Mouse (Mus musculus) frontal cortex, postnatal 25 days (tissue): ENCODE data around the gene Ceacam1.
"Not testable (repeated sequence)": the region's sequence is repeated elsewhere in the genome, so short reads cannot be mapped to it uniquely, and the experiment has no call there.

ENCODE experiments used
- DNase-seq, 2 experiments: peaks; one replicate each; pipeline ENCODE4 v3.0.0; 2022; ENCODE audit warnings: low spot score in 2 of 2

Gene Ceacam1

GRCm38 (mm10) chr7:25439978-25440815 lies 37.2 kb downstream of the Ceacam1 start:
- DNase-seq, result no peak

- DNase-seq, result no peak
Measured at GRCm38 (mm10) chr7:25439124-25439822, 38.1 kb downstream of the Ceacam1 start.

GRCm38 (mm10) chr7:25436704-25437103 lies 40.7 kb downstream of the Ceacam1 start:
- no peak for DNase-seq

- DNase-seq, result no peak
Measured at GRCm38 (mm10) chr7:25436226-25436625, 41.2 kb downstream of the Ceacam1 start.

GRCm38 (mm10) chr7:25435546-25435851 lies 41.9 kb downstream of the Ceacam1 start:
- DNase-seq, result no peak

GRCm38 (mm10) chr7:25434654-25435545 lies 42.5 kb downstream of the Ceacam1 start:
- no peak for DNase-seq

GRCm38 (mm10) chr7:25433781-25434560 lies 43.4 kb downstream of the Ceacam1 start:
- no peak for DNase-seq

- no peak for DNase-seq
Measured at GRCm38 (mm10) chr7:25433007-25433541, 44.3 kb downstream of the Ceacam1 start.

GRCm38 (mm10) chr7:25432381-25432780 lies 45.0 kb downstream of the Ceacam1 start:
- no peak for DNase-seq

GRCm38 (mm10) chr7:25429886-25430784 lies 47.3 kb downstream of the Ceacam1 start:
- DNase-seq, result no peak

- no peak for DNase-seq
Measured at GRCm38 (mm10) chr7:25428321-25428720, 49.1 kb downstream of the Ceacam1 start.

GRCm38 (mm10) chr7:25427144-25427543 lies 50.3 kb downstream of the Ceacam1 start:
- no peak for DNase-seq

GRCm38 (mm10) chr7:25426380-25426779 lies 51.0 kb downstream of the Ceacam1 start:
- DNase-seq, result not testable (repeated sequence)

GRCm38 (mm10) chr7:25424429-25424828 lies 53.0 kb downstream of the Ceacam1 start:
- DNase-seq, result peak; percentile 67 to 79

- DNase-seq, result no peak
Measured at GRCm38 (mm10) chr7:25422286-25422841, 55.0 kb downstream of the Ceacam1 start.

GRCm38 (mm10) chr7:25419943-25420342 lies 57.5 kb downstream of the Ceacam1 start:
- DNase-seq, result no peak

- no peak for DNase-seq
Measured at GRCm38 (mm10) chr7:25419536-25419935, 57.9 kb downstream of the Ceacam1 start.

GRCm38 (mm10) chr7:25417597-25417996 lies 59.8 kb downstream of the Ceacam1 start:
- DNase-seq, result no peak

- DNase-seq, result no peak
Measured at GRCm38 (mm10) chr7:25412833-25413441, 64.5 kb downstream of the Ceacam1 start, which contains the start of gene Cxcl17. Gene Cxcl17 (minus strand): TSS chr7:25412886.
